Mouse (Mus musculus) E14TG2a.4 (cell line): Measurements from ENCODE around the gene Klhl33.

ENCODE experiments used
- CTCF ChIP-seq: conservative IDR thresholded peaks from 2 replicates; pipeline ENCODE4 v1.5.1; 2014; ENCODE audit warnings: low read length
- POU5F1 ChIP-seq: IDR thresholded peaks from 2 replicates; pipeline ENCODE4 v1.6.1; 2014; ENCODE audit warnings: low read length, borderline replicate concordance

- TF ChIP-seq CTCF (no peak), POU5F1 (no peak)
These were observed 27.2 kb upstream of the Klhl33 start, which contains the start of the genes Osgep and Apex1 for GRCm38 (mm10) chr14:50924281-50925064.
